ENCODE assay signal across 8 mouse cellular contexts in the genomic region with DNA sequence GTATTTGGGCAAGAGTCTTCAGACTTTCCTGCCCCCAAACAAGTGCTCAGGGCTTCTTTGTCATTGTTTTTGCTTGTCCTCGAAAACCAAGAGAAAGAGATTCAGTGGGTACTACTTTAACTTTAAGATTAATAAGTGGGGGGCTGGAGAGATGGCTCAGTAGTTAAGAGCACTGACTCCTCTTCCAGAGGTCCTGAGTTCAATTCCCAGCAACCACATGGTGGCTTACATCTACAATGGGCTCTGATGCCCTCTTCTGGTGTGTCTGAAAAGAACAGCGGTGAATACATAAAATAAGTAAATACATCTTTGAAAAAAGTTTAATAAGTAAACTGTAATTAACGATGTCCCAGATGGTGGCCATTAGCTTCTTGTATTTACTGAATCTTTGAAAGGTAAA. TPM values are rescaled to one million over a fixed set of nuclear protein-coding genes. Genes with fewer than 3 reads are reported as not detected.
DNase-seq lines count a peak whose midpoint lies in the region; ATAC-seq and TF ChIP-seq lines count a peak whose summit lies in the region.

No protein-coding gene starts in this region.

- peak overlapping the region; percentile 99 for H3K27ac ChIP-seq in kidney, embryonic 15.5 days
- 0 out of 2 replicates have a peak overlapping the region, but pooled peaks have one; percentile 99 for H3K27ac ChIP-seq in heart, postnatal 0 days (ENCODE audit: low read depth)
- H3K27ac ChIP-seq in midbrain, embryonic 12.5 days (replicated peaks): peak overlapping the region; percentile 98; the same call in 1 of the 2 replicates

- H3K4me1 ChIP-seq in kidney, embryonic 15.5 days: peaks cover 12% of the 10 kb centered on the region; the same call in 1 of the 2 replicates
- H3K4me1 ChIP-seq in heart, postnatal 0 days (ENCODE audit: control insufficient read depth, insufficient read depth): no peaks in the 10 kb centered on the region
- peaks cover 10% of the 10 kb centered on the region; the same call in 1 of the 2 replicates for H3K4me1 ChIP-seq in midbrain, embryonic 12.5 days

- DNase-seq in kidney, postnatal 25 days: no peak
- peak; percentile 47 for DNase-seq in NIH3T3 (ENCODE audit: low read depth)
- no peak for DNase-seq in heart, postnatal 0 days (ENCODE audit: low spot score)
- no peak for DNase-seq in left cerebral cortex, adult 11 months (ENCODE audit: low spot score)
- DNase-seq in right cerebral cortex, postnatal 25 days: no peak

- TF ChIP-seq CTCF in heart, postnatal 0 days (IDR thresholded peaks at IDR 0.05; ENCODE audit: low read depth): no peak

- H3K4me3 ChIP-seq in kidney, embryonic 15.5 days (replicated peaks): peak overlapping the region; percentile 78
- H3K4me3 ChIP-seq in heart, postnatal 0 days (ENCODE audit: low read depth, low read length): peak overlapping the region; percentile 80
- H3K4me3 ChIP-seq in midbrain, embryonic 12.5 days: peak overlapping the region; percentile 92

- no peak for TF ChIP-seq EP300 in heart, postnatal 0 days (IDR thresholded peaks at IDR 0.05; ENCODE audit: low read depth)

- ATAC-seq in kidney, embryonic 15.5 days (replicated peaks; ENCODE audit: low FRiP score): no peak
- no peak for ATAC-seq in heart, postnatal 0 days (ENCODE audit: insufficient read depth, low read depth)
- ATAC-seq in midbrain, embryonic 12.5 days (ENCODE audit: low FRiP score, low read depth): no peak
- ATAC-seq in monocyte, adult 5-6 weeks (replicated peaks; ENCODE audit: insufficient number of reproducible peaks, low FRiP score, low TSS enrichment, poor library complexity, severe bottlenecking): no peak

- H3K4me2 ChIP-seq in kidney, embryonic 15.5 days: peak overlapping the region; percentile 89
- peak overlapping the region; percentile 91 for H3K4me2 ChIP-seq in heart, postnatal 0 days (ENCODE audit: low read depth, low read length)
- peak overlapping the region; percentile 83 for H3K4me2 ChIP-seq in midbrain, embryonic 12.5 days (replicated peaks)

- peak overlapping the region; percentile 83 for H3K9ac ChIP-seq in kidney, embryonic 15.5 days
- peak overlapping the region; percentile 92; the same call in 1 of the 2 replicates for H3K9ac ChIP-seq in heart, postnatal 0 days (replicated peaks; ENCODE audit: low read depth, low read length)
- H3K9ac ChIP-seq in midbrain, embryonic 12.5 days (replicated peaks): peak overlapping the region; percentile 94

- WGBS in kidney, embryonic 15.5 days: 56% methylated on average over 3 of the region's 3 CpGs
- WGBS in heart, postnatal 0 days: 54% methylated on average over 3 of the region's 3 CpGs
- 54% methylated on average over 3 of the region's 3 CpGs for WGBS in midbrain, embryonic 12.5 days

- peaks cover 12% of the 10 kb centered on the region for H3K36me3 ChIP-seq in kidney, embryonic 15.5 days
- H3K36me3 ChIP-seq in heart, postnatal 0 days (replicated peaks; ENCODE audit: control insufficient read depth, insufficient read depth, low read length): no peaks in the 10 kb centered on the region
- H3K36me3 ChIP-seq in midbrain, embryonic 12.5 days: peaks cover 15% of the 10 kb centered on the region; the same call in 1 of the 2 replicates

- no peaks in the 10 kb centered on the region for H3K9me3 ChIP-seq in kidney, embryonic 15.5 days (replicated peaks)
- no peaks in the 10 kb centered on the region for H3K9me3 ChIP-seq in heart, postnatal 0 days (replicated peaks; ENCODE audit: control insufficient read depth, low read length)
- no peaks in the 10 kb centered on the region for H3K9me3 ChIP-seq in midbrain, embryonic 12.5 days

- no peaks in the 10 kb centered on the region for H3K27me3 ChIP-seq in kidney, embryonic 15.5 days
- H3K27me3 ChIP-seq in heart, postnatal 0 days (ENCODE audit: control insufficient read depth, insufficient read depth, low read length): no peaks in the 10 kb centered on the region
- H3K27me3 ChIP-seq in midbrain, embryonic 12.5 days: no peaks in the 10 kb centered on the region

RNA-seq across cellular contexts. Expression of a gene that starts 0.6 kb away (rescaled TPM):
- polyA plus RNA-seq in kidney, embryonic 15.5 days (2015; fragmentation: Nextera tagmentation; extraction: Ambion mirVana): 68.7 and 71.1 TPM in 2 replicates
- total RNA-seq in heart, postnatal 0 days (2014; rRNA removed; ENCODE audit: low replicate concordance): 214 and 265 TPM in 2 replicates
- 82.3 and 90.2 TPM in 2 replicates for polyA plus RNA-seq in heart, postnatal 0 days (2015; fragmentation: Nextera tagmentation; extraction: Ambion mirVana)
- 119 and 122 TPM in 2 replicates for polyA plus RNA-seq in midbrain, embryonic 12.5 days (2016; fragmentation: Nextera tagmentation; extraction: Ambion mirVana)
- total RNA-seq in monocyte, adult 5-6 weeks (2017): 4.8 to 57.7 TPM (median 47.6 TPM) in 3 replicates

RNA-seq across cellular contexts. Expression of a gene that starts 1.1 kb away (rescaled TPM):
- polyA plus RNA-seq in kidney, embryonic 15.5 days (2015; fragmentation: Nextera tagmentation; extraction: Ambion mirVana): 6.3 TPM in 2 replicates
- total RNA-seq in heart, postnatal 0 days (2014; rRNA removed; ENCODE audit: low replicate concordance): 0.12 and 1.1 TPM in 2 replicates
- 3.3 and 3.7 TPM in 2 replicates for polyA plus RNA-seq in heart, postnatal 0 days (2015; fragmentation: Nextera tagmentation; extraction: Ambion mirVana)
- polyA plus RNA-seq in midbrain, embryonic 12.5 days (2016; fragmentation: Nextera tagmentation; extraction: Ambion mirVana): 5.9 and 6.3 TPM in 2 replicates
- 11.2 to 25.2 TPM (median 23.5 TPM) in 3 replicates for total RNA-seq in monocyte, adult 5-6 weeks (2017)
